Mouse (Mus musculus): ENCODE measurements around the gene Hist1h2bm. TPM values are rescaled to one million over a fixed set of nuclear protein-coding genes. Genes with fewer than 3 reads are reported as not detected.
A peak's percentile ranks its signal among the peaks of the same experiment; 100 is the strongest.
"Not testable (repeated sequence)": the region's sequence is repeated elsewhere in the genome, so short reads cannot be mapped to it uniquely, and the experiment has no call there.

Gene Hist1h2bm
- polyA plus RNA-seq, 1 experiment from 2014 or later: 7.9 TPM

DNA sequence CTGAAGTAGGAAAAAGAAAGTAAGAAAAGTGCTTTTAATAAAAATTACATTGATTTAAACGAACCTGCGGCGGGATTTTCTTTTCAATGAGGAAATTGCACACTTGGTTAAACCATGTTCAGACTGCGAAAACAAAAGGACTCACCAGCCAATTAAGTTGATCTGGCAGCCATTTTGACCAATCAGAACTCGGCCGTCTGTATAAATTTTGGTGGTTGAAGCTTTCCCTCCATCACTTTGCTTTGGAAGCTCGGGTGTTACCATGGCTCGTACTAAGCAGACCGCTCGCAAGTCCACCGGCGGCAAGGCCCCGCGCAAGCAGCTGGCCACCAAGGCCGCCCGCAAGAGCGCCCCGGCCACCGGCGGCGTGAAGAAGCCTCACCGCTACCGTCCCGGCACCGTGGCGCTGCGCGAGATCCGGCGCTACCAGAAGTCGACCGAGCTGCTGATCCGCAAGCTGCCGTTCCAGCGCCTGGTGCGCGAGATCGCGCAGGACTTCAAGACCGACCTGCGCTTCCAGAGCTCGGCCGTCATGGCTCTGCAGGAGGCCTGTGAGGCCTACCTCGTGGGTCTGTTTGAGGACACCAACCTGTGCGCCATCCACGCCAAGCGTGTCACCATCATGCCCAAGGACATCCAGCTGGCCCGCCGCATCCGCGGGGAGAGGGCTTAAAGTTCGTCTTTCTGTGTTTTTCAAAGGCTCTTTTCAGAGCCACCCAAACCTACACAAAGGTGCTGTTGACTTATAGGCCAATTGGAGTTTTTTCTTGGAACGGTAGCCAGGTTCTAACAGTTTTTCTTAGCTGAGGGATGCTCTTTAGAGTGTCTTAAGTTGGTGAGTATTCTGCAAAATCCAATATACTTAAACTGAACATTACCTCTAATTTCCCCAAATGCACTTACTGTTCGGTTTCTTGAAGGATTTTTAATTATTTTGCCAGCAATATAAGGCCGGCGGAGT lies 4.2 kb upstream of the Hist1h2bm start, which contains the start of gene Hist1h3h:
TSS of gene Hist1h3h (plus strand) at position 263 of the 961 bp plus-strand sequence.
- Histone ChIP-seq H3K4me1 (peaks cover 25% of the 10 kb centered on the region), H3K4me3 (peak within 1 kb of the TSS; percentile 57), H3K27ac (peak within 1 kb of the TSS; percentile 94)
- DNase-seq (ENCODE audit: low spot score): peak; percentile 85
- not testable (repeated sequence) for H3K9me3 ChIP-seq (replicated peaks); H3K27me3 ChIP-seq (ENCODE audit: low read depth, poor library complexity, severe bottlenecking); H3K36me3 ChIP-seq
- WGBS: under 1% methylated on average over 28 of the region's 56 CpGs

DNA sequence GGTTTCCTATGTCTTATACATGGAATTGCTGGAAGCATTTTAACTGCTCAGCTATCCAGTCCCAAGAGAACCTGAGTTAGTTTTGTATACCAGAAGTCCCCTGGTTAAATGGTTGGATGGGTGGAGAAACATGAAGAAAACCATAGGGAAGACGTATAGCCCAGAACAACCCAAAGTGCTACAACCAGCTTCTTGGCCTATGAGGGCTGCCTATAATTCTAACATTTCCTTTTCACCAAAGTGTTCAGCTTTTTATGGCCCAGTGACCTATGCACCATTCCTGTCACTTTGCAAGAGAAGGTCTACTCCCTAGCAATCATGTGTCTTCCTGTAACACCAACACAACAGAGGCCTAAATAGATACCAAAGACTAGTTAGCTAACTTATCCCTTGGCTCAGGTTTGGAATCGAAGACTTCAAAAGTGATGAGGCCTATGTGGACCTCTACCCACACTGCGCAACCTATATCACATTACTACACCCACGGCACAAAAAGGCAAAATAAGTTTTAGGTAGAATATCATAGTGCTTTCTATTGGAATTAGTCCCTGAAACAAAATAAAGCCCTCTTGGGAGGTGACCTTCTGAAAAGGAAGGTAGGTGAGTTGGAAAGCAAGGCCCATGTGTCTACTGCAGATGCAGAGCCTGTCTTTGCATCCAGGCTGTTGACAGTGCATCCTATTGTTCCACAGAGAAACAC lies 3.3 kb upstream of the Hist1h2bm start:
- Histone ChIP-seq H3K4me3 (peak overlapping the region; percentile 57), H3K27me3 (ENCODE audit: low read depth, poor library complexity, severe bottlenecking) (no peaks in the 10 kb centered on the region), H3K4me1 (peaks cover 32% of the 10 kb centered on the region), H3K27ac (peak overlapping the region; percentile 94), H3K9me3 (replicated peaks) (no peaks in the 10 kb centered on the region), H3K36me3 (no peaks in the 10 kb centered on the region)
- peak; percentile 37 for DNase-seq (ENCODE audit: low spot score)
- 62% methylated on average over 4 of the region's 4 CpGs for WGBS

DNA sequence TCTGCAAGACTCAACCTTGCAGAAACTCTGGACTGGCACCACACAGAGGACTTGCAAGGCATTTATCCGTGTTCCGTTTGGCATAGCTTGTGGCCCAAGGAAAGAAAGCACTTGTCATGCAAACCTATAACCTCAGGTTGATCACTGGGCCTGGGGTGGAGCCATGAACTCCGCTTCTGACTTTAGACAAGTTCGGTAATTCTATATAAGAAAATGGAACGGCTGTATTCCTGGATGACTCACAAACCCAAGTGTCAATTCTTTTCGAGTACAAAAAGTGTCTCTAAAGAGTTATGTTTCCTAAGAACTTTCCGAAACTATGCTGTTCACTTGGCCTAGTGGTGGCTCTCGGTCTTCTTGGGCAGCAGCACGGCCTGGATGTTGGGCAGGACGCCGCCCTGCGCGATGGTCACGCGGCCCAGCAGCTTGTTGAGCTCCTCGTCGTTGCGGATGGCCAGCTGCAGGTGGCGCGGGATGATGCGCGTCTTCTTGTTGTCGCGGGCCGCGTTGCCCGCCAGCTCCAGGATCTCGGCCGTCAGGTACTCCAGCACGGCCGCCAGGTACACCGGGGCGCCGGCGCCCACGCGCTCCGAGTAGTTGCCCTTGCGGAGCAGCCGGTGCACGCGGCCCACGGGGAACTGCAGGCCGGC lies 612 bp upstream of the Hist1h2bm start:
- H3K4me1 ChIP-seq: peaks cover 26% of the 10 kb centered on the region
- 3% methylated on average over 24 of the region's 44 CpGs for WGBS
- H3K27me3 ChIP-seq (ENCODE audit: low read depth, poor library complexity, severe bottlenecking); H3K9me3 ChIP-seq (replicated peaks); H3K36me3 ChIP-seq: not testable (repeated sequence)
- H3K4me3 ChIP-seq: peak overlapping the region; percentile 50
- peak; percentile 42 for DNase-seq (ENCODE audit: low spot score)
- H3K27ac ChIP-seq: peak overlapping the region; percentile 94

DNA sequence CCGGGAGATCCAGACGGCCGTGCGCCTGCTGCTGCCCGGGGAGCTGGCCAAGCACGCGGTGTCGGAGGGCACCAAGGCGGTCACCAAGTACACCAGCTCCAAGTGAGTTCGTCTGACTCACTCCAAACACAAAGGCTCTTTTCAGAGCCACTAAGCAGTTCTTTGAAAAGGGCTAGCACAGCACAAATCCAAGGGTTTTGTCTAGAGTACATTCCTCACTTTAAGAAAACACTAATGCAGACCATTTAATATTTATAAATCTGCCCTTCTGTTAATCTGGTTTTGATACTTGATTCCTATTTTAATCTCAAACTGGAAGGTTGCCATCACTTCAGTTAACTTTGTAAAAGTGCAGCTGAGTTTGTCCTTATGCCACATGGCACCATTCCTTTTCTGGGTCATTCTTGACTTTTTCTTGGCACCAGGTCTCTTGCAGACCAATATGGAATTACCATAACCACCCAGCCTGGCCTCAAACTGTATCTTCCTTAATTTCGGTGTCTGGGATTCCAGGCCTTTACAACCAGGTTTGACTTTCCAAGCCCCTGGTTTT lies 605 bp downstream of the Hist1h2bm start:
- H3K9me3 ChIP-seq (replicated peaks): no peaks in the 10 kb centered on the region
- peak overlapping the region; percentile 94 for H3K27ac ChIP-seq
- no peaks in the 10 kb centered on the region for H3K27me3 ChIP-seq (ENCODE audit: low read depth, poor library complexity, severe bottlenecking)
- peak; percentile 64 for DNase-seq (ENCODE audit: low spot score)
- H3K4me3 ChIP-seq: peak overlapping the region; percentile 50
- H3K4me1 ChIP-seq: peaks cover 26% of the 10 kb centered on the region
- no peaks in the 10 kb centered on the region for H3K36me3 ChIP-seq
- 3% methylated on average over 11 of the region's 11 CpGs for WGBS

DNA sequence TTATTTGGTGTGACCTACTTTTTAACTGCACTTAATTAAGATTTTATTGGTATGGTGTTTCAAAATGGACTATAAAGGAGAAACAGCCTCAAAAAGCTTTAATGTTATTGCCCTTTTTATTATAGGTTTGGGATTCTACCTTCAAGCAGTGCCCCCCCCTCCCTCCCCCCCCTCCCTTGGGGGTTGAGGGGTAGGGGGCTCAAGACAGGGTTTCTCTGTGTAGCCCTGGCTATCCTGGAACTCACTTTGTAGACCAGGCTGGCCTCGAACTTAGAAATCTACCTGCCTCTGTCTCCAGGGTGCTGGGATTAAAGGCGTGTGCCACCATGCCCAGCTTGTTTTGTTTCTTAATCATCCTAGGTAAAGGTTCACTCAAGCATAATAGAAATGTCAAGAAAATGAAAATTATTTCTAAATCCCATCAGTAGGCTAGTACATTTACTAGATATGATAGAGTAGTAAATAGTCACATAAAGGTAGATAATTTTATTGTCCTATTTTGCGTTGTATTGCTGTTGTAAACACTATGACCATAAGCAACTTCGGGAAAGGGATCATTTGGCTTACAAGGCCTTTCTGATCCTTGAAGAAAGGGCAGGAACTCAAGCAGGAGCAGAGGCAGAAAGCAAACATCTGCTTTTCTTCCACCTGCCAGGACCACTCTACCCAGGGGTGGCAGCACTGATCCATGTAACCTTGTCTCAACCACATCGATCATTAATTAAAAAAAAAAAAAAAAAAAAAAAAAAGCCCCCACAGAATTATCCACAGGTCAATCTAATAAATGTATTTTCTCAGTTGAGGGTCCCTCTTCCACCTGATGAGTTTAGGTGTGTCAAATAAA lies 1.4 kb downstream of the Hist1h2bm start:
- 35% methylated on average over 5 of the region's 5 CpGs for WGBS
- Histone ChIP-seq H3K9me3 (replicated peaks) (no peaks in the 10 kb centered on the region), H3K4me1 (peaks cover 24% of the 10 kb centered on the region), H3K27me3 (ENCODE audit: low read depth, poor library complexity, severe bottlenecking) (no peaks in the 10 kb centered on the region), H3K36me3 (no peaks in the 10 kb centered on the region), H3K4me3 (peak overlapping the region; percentile 50), H3K27ac (peak overlapping the region; percentile 94)
- peak; percentile 44 for DNase-seq (ENCODE audit: low spot score)

DNA sequence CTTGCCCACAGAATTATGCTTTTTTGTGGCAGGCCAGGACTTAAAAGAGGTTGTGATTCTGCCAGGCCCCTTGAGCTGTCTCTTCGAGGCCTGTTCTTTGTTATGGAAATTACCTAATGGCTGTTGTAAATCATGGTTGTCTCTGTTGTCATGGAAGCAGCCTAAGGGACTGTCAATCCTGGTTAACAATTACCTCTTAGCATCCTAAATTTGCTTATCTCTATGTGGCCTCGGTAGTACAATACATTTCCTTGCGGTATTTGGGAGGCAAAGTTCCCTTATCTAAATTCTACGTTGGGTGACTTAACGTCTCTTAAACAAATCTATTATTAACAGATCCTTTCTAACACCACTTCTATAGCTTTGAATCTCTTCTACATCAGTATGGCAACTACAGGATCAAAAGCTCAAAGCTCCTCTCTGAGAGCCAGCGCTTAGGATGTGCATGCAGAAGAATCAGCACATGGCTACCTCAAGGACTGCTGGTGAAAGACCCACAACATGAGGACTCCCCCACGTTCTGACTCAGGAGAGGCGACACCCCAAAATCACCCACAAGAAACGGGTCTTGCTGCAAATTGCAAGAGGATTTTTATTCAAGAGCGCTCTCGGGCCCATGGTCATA lies 6.2 kb downstream of the Hist1h2bm start:
- H3K4me1 ChIP-seq: peaks cover 3% of the 10 kb centered on the region; the same call in 1 of the 2 replicates
- 18% methylated on average over 11 of the region's 11 CpGs for WGBS
- no peak overlapping the region for H3K4me3 ChIP-seq

DNA sequence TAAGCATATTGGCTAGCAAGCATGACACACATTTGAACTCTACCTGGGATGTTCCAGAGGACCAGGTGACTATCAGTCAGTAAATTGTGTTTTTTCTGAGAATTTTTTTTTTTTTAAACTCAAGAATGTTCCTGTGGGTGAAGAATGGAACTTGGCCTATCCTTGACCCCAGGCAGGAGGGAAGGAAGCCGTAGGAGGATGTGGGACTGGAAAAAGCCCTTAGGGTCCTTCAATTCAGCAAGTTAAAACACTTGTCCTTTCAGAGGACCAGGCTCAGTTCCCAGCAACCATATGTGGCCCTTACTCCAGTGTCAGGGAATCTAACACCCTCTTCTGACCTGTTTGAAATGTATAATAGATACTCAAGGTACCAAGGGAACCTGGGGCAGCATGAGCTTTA lies 7.7 kb downstream of the Hist1h2bm start:
- peaks cover 13% of the 10 kb centered on the region for H3K4me1 ChIP-seq
- no peak for DNase-seq (ENCODE audit: low spot score)
- no peaks in the 10 kb centered on the region for H3K36me3 ChIP-seq
- 0 out of 2 replicates have a peak overlapping the region, but pooled peaks have one; percentile 7 for H3K27ac ChIP-seq
- H3K27me3 ChIP-seq (ENCODE audit: low read depth, poor library complexity, severe bottlenecking): no peaks in the 10 kb centered on the region
- H3K4me3 ChIP-seq: no peak overlapping the region
- WGBS: 64% methylated on average over 1 of the region's 1 CpGs
- H3K9me3 ChIP-seq (replicated peaks): no peaks in the 10 kb centered on the region

More for the DNA sequence above, 6.2 kb downstream of the Hist1h2bm start:
- no peak for DNase-seq (ENCODE audit: low spot score)
- Histone ChIP-seq H3K27ac (no peak overlapping the region), H3K27me3 (ENCODE audit: low read depth, poor library complexity, severe bottlenecking) (no peaks in the 10 kb centered on the region), H3K9me3 (replicated peaks) (no peaks in the 10 kb centered on the region), H3K36me3 (no peaks in the 10 kb centered on the region)

DNA sequence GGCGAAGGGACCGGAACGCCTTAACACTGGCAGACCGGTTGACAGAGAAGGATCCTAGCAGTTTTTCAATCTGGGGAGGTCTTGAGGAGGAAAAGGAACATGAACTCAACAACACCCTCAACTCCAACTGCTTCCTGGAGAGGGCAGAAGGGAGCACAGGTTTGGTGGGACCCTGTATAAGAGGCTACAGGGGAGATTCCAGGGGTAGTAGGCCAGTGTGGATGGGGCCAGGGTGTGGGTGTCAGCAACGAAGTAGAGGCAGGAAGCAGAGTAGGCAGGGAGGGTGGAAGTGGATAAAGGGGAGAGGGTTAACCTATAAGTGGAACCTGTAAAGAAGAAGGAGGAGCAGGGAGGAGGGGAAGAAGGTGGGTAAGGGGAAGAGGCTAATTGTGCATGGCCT lies 11.6 kb downstream of the Hist1h2bm start:
- H3K27me3 ChIP-seq (ENCODE audit: low read depth, poor library complexity, severe bottlenecking): no peaks in the 10 kb centered on the region
- H3K27ac ChIP-seq: peak overlapping the region; percentile 98
- H3K9me3 ChIP-seq (replicated peaks): no peaks in the 10 kb centered on the region
- peak overlapping the region; percentile 60; the same call in 1 of the 2 replicates for H3K4me3 ChIP-seq
- H3K4me1 ChIP-seq: peaks cover 13% of the 10 kb centered on the region
- no peaks in the 10 kb centered on the region for H3K36me3 ChIP-seq
- 58% methylated on average over 5 of the region's 5 CpGs for WGBS
- peak; percentile 50 for DNase-seq (ENCODE audit: low spot score)

DNA sequence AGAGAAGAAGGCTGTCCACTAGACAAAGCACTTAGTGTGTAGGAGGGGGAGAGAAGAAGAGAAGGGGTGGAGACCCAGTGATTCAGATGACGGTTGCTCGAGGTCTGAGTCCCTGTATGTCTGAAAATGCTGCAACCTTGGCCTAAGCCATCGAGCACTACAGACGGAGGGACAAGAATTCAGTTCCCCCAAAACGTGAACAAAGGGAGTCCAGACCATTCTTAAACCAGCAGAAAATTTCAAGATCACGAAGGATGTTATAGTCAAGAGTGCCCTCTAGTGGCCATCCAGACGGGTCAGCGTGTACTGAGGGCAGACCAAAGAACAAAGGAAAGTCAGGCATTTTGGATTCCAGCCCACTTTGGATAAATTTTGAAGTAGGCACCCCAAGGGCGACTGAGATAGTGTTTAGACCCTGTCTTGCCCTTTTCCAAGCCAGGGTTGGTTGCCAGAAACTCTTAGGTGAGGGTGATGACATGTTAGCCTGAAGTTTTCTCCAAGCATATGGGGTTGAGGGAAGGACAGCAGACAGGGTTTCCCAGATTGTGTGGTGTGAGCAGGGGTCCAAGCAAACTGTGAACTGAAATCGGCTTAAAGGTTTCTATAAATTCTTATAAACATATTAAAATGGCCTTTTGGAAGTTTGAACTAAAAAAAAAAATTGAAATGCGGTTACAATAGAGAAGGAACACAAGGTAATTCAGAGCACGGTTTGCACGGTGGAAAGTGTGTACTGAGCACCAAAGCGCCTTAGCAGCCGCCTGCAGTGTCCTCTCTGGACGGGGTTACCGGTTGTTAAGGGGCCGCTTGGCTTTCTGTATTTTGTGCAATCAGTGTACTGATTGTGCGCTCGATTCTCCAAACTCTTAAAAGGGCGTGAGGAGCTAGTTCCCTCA lies 12.4 kb downstream of the Hist1h2bm start:
- H3K36me3 ChIP-seq: no peaks in the 10 kb centered on the region
- peak; percentile 83 for DNase-seq (ENCODE audit: low spot score)
- WGBS: under 1% methylated on average over 21 of the region's 21 CpGs
- no peaks in the 10 kb centered on the region for H3K9me3 ChIP-seq (replicated peaks)
- H3K4me1 ChIP-seq: peaks cover 13% of the 10 kb centered on the region
- H3K27me3 ChIP-seq (ENCODE audit: low read depth, poor library complexity, severe bottlenecking): no peaks in the 10 kb centered on the region
- H3K4me3 ChIP-seq: peak overlapping the region; percentile 60
- H3K27ac ChIP-seq: peak overlapping the region; percentile 98

DNA sequence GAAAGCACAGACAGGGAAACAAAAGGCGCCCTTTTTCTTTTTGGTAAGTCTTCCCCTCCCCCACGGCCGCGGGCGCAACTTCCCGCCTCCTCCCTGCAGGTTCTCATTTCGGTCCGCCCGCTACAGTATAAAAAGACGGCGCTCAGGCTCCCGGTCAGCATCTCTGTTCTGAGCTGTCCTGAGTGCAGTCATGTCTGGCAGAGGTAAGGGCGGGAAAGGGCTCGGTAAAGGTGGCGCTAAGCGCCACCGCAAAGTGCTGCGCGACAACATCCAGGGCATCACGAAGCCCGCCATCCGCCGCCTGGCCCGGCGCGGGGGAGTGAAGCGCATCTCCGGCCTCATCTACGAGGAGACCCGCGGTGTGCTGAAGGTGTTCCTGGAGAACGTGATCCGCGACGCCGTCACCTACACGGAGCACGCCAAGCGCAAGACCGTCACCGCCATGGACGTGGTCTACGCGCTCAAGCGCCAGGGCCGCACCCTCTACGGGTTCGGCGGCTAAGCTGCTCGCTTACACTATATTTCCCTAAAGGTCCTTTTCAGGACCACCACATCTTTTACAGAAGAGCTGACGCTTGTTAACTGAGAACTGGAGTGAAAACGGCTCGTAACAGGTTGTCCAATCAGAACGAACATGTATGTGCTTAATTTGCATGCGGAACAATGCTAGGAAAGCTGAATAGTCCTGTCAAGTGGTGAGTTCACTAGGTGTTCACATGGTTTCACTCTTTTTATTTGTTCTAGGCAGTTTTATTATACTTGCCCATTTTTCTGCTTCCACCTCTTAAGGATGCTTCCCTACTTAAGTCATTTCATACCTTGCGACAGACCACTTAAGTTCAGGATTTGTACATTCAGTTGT lies 13.3 kb downstream of the Hist1h2bm start, which contains the start of gene Hist1h4j:
TSS of gene Hist1h4j (plus strand) at position 159 of the 862 bp plus-strand sequence.
- under 1% methylated on average over 40 of the region's 56 CpGs for WGBS
- not testable (repeated sequence) for H3K27me3 ChIP-seq (ENCODE audit: low read depth, poor library complexity, severe bottlenecking); H3K36me3 ChIP-seq

More for the DNA sequence above, 13.3 kb downstream of the Hist1h2bm start, which contains the start of gene Hist1h4j:
- Histone ChIP-seq H3K4me3 (peak within 1 kb of the TSS; percentile 60), H3K4me1 (peaks cover 13% of the 10 kb centered on the region), H3K27ac (peak within 1 kb of the TSS; percentile 98)
- DNase-seq (ENCODE audit: low spot score): peak; percentile 97
- not testable (repeated sequence) for H3K9me3 ChIP-seq (replicated peaks)

Data from limb, embryonic 10.5 days (tissue).